ENCODE assay signal across 13 mouse cellular contexts in the genomic region with DNA sequence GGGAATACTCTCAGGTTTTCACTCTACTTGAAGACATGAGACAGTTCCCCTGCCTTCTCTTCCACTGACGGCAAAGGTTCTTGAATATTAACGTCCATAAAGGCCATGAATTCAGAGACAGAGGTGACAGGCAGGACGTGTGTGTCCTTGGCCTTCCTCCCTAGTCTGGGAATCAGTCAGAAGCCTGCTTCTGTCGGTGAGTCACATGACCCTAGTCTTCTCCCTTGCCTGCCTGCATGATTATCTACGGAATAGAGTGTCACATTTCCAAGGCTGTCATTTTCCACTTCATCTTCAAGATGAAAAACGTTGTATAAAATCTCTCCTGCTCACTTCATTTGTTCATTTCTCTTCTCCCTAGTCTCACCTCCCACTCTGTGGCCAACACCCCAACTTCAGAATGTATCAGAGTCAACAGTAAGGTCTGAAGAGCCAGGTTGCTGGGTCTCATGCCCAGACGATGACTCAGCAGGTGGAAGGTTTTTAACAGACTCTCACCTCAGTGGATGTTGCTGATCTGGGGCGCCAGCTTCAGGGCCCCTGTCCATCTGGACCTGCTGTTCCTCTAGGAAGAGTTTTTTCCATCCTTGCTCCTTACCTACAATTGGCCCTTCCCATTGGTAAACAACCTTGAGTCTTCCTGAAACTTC. TPM values are rescaled to one million over a fixed set of nuclear protein-coding genes. Genes with fewer than 3 reads are reported as not detected.
DNase-seq lines count a peak whose midpoint lies in the region; ATAC-seq and TF ChIP-seq lines count a peak whose summit lies in the region.
"Had no signal": no experiment of that assay in that cellular context is flagged by ENCODE, and none has a peak within 500 bp of the region (broad histone marks: within the 10 kb centered on the region; RNA-seq: fewer than 3 reads in every experiment).

No protein-coding gene starts in this region.

- peaks cover 16 to 26% of the 10 kb centered on the region in 2 experiments for H3K4me1 ChIP-seq in heart, embryonic 14.5 days (ENCODE audit: control insufficient read depth in 2 of 2, insufficient read depth in 2 of 2, low read length in 2 of 2)
- peaks cover 22 to 46% of the 10 kb centered on the region in 2 experiments for H3K4me1 ChIP-seq in MEL (ENCODE audit: control insufficient read depth in 1 of 2, insufficient read depth in 2 of 2, low read length in 2 of 2)
- H3K4me1 ChIP-seq in cerebellum, adult 2 months (ENCODE audit: control insufficient read depth, insufficient read depth, low read length) = peaks cover 7% of the 10 kb centered on the region
- no peaks in the 10 kb centered on the region for H3K4me1 ChIP-seq in intestine, postnatal 0 days (replicated peaks; ENCODE audit: control insufficient read depth, insufficient read depth, low read length)
- H3K4me1 ChIP-seq: embryonic facial prominence, embryonic 12.5 days; hindbrain, embryonic 15.5 days; neural tube, embryonic 15.5 days had no signal

- H3K27ac ChIP-seq in heart, embryonic 14.5 days (replicated peaks in 1 of 2; ENCODE audit: control insufficient read depth in 1 of 2, insufficient read depth in 1 of 2, low read depth in 2 of 2, low read length in 2 of 2) = peak overlapping the region; percentile 56 to 63; a peak in 3 of 4 replicates
- H3K27ac ChIP-seq in MEL (ENCODE audit: control insufficient read depth, low read depth, low read length) = peak overlapping the region; percentile 44
- H3K27ac ChIP-seq in cerebellum, adult 2 months (ENCODE audit: insufficient read depth, low read length) = no peak overlapping the region
- no peak overlapping the region for H3K27ac ChIP-seq in intestine, postnatal 0 days (ENCODE audit: low read depth, low read length)
- H3K27ac ChIP-seq: embryonic facial prominence, embryonic 12.5 days; hindbrain, embryonic 15.5 days; midbrain, embryonic 10.5 days; neural tube, embryonic 15.5 days had no signal

- H3K36me3 ChIP-seq in heart, embryonic 14.5 days (ENCODE audit: control insufficient read depth, insufficient read depth, low read length) = peaks cover 10% of the 10 kb centered on the region
- peaks cover 30 to 63% of the 10 kb centered on the region in 2 experiments for H3K36me3 ChIP-seq in MEL (ENCODE audit: control insufficient read depth in 1 of 2, insufficient read depth in 2 of 2, low read length in 2 of 2)
- H3K36me3 ChIP-seq in intestine, postnatal 0 days (ENCODE audit: control insufficient read depth, insufficient read depth) = peaks cover 55% of the 10 kb centered on the region
- H3K36me3 ChIP-seq: embryonic facial prominence, embryonic 12.5 days; hindbrain, embryonic 15.5 days; midbrain, embryonic 10.5 days; neural tube, embryonic 15.5 days had no signal

- H3K27me3 ChIP-seq in heart, embryonic 14.5 days (ENCODE audit: control insufficient read depth, insufficient read depth, low read length) = no peaks in the 10 kb centered on the region
- no peaks in the 10 kb centered on the region for H3K27me3 ChIP-seq in MEL (ENCODE audit: control insufficient read depth in 1 of 2, insufficient read depth in 2 of 2, low read length in 2 of 2)
- no peaks in the 10 kb centered on the region for H3K27me3 ChIP-seq in cerebellum, adult 2 months (ENCODE audit: control insufficient read depth, insufficient read depth, low read length)
- H3K27me3 ChIP-seq in intestine, postnatal 0 days (replicated peaks; ENCODE audit: control insufficient read depth, insufficient read depth, low read length) = no peaks in the 10 kb centered on the region
- H3K27me3 ChIP-seq: embryonic facial prominence, embryonic 12.5 days; hindbrain, embryonic 15.5 days; neural tube, embryonic 15.5 days had no signal

- DNase-seq in heart, adult 9 months (ENCODE audit: low spot score in 2 of 2) = no peak
- peak; percentile 21 for DNase-seq in MEL (ENCODE audit: low read depth, low spot score)
- peak; percentile 52 to 82 for DNase-seq in cerebellum, adult 2 months
- DNase-seq in spleen, adult 12 weeks (ENCODE audit: low spot score) = no peak
- DNase-seq: kidney, postnatal 36 days; thymus, postnatal 25 days had no signal

- H3K4me3 ChIP-seq in heart, embryonic 14.5 days (ENCODE audit: control insufficient read depth in 1 of 2, insufficient read depth in 1 of 2, low read depth in 1 of 2, low read length in 2 of 2) = no peak overlapping the region
- no peak overlapping the region for H3K4me3 ChIP-seq in MEL (ENCODE audit: control insufficient read depth in 1 of 2, insufficient read depth in 1 of 2, low read depth in 2 of 2, low read length in 2 of 2)
- no peak overlapping the region for H3K4me3 ChIP-seq in cerebellum, adult 2 months (replicated peaks; ENCODE audit: insufficient read depth, low read depth, low read length)
- H3K4me3 ChIP-seq in intestine, postnatal 0 days (ENCODE audit: low read depth, low read length) = no peak overlapping the region
- H3K4me3 ChIP-seq: embryonic facial prominence, embryonic 12.5 days; hindbrain, embryonic 15.5 days; midbrain, embryonic 10.5 days; neural tube, embryonic 15.5 days had no signal

- WGBS in heart, embryonic 14.5 days = 29% methylated on average over 8 of the region's 8 CpGs
- 22% methylated on average over 8 of the region's 8 CpGs for WGBS in cerebellum, adult 2 months
- 49% methylated on average over 8 of the region's 8 CpGs for WGBS in intestine, postnatal 0 days

- H3K79me2 ChIP-seq in MEL (ENCODE audit: control insufficient read depth, insufficient read depth, low read length, poor library complexity) = peaks cover 18% of the 10 kb centered on the region

- peak overlapping the region; percentile 23; the same call in 1 of the 2 replicates for H3K9ac ChIP-seq in heart, embryonic 14.5 days (ENCODE audit: low read length)
- no peak overlapping the region for H3K9ac ChIP-seq in MEL (ENCODE audit: control insufficient read depth, low read depth, low read length, poor library complexity, severe bottlenecking)
- no peak overlapping the region for H3K9ac ChIP-seq in intestine, postnatal 0 days (ENCODE audit: low read depth, low read length)
- H3K9ac ChIP-seq: embryonic facial prominence, embryonic 12.5 days; hindbrain, embryonic 15.5 days; neural tube, embryonic 15.5 days had no signal

- H3K9me3 ChIP-seq in heart, embryonic 14.5 days (ENCODE audit: control insufficient read depth, low read length) = no peaks in the 10 kb centered on the region
- H3K9me3 ChIP-seq in MEL (replicated peaks; ENCODE audit: insufficient read depth, low read length) = no peaks in the 10 kb centered on the region
- no peaks in the 10 kb centered on the region for H3K9me3 ChIP-seq in intestine, postnatal 0 days (ENCODE audit: control insufficient read depth)
- H3K9me3 ChIP-seq: embryonic facial prominence, embryonic 12.5 days; hindbrain, embryonic 15.5 days; midbrain, embryonic 10.5 days; neural tube, embryonic 15.5 days had no signal

- no peak for TF ChIP-seq EP300 in MEL (IDR thresholded peaks at IDR 0.05; ENCODE audit: low read depth in 1 of 2, low read length in 2 of 2)

- no peak for TF ChIP-seq RAD21 in MEL (IDR thresholded peaks at IDR 0.05; ENCODE audit: low read depth, low read length)

- H3K4me2 ChIP-seq in heart, embryonic 14.5 days (ENCODE audit: low read length) = no peak overlapping the region
- no peak overlapping the region for H3K4me2 ChIP-seq in intestine, postnatal 0 days (replicated peaks; ENCODE audit: low read depth)
- H3K4me2 ChIP-seq: embryonic facial prominence, embryonic 12.5 days; hindbrain, embryonic 15.5 days; neural tube, embryonic 15.5 days had no signal

- no peak for TF ChIP-seq CTCF in MEL (IDR thresholded peaks at IDR 0.05 in 2 of 3, conservative IDR thresholded peaks at IDR 0.05 in 1 of 3; ENCODE audit: control insufficient read depth in 1 of 3, insufficient read depth in 1 of 3, low read depth in 2 of 3, low read length in 3 of 3, poor library complexity in 1 of 3, severe bottlenecking in 1 of 3)
- no peak for TF ChIP-seq CTCF in cerebellum, adult 2 months (IDR thresholded peaks at IDR 0.05; ENCODE audit: borderline replicate concordance, insufficient read depth, low read depth, low read length)
- TF ChIP-seq CTCF in intestine, postnatal 0 days (IDR thresholded peaks at IDR 0.05; ENCODE audit: low read depth) = no peak

- ATAC-seq in heart, embryonic 14.5 days (ENCODE audit: insufficient number of reproducible peaks, insufficient read depth, low FRiP score, low read depth) = no peak
- ATAC-seq in intestine, postnatal 0 days = 0 out of 2 replicates have a peak, but pooled peaks have one; percentile 12
- no peak for ATAC-seq in granulocyte monocyte progenitor cell, adult 5-6 weeks (replicated peaks; ENCODE audit: poor library complexity, severe bottlenecking)

- TF ChIP-seq POLR2A in MEL (IDR thresholded peaks at IDR 0.05; ENCODE audit: control insufficient read depth in 1 of 2, insufficient read depth in 1 of 2, low read depth in 1 of 2, low read length in 2 of 2, poor library complexity in 1 of 2) = no peak
- no peak for TF ChIP-seq POLR2A in cerebellum, adult 2 months (IDR thresholded peaks at IDR 0.05; ENCODE audit: borderline replicate concordance, insufficient read depth, low read length)

TF ChIP-seq in MEL, 35 proteins besides CTCF, POLR2A, EP300 and RAD21:
- TF ChIP-seq USF1 (IDR thresholded peaks at IDR 0.05; ENCODE audit: low read depth, low read length) (peak; percentile 77), JUND (IDR thresholded peaks at IDR 0.05; ENCODE audit: low read depth, low read length) (no peak)
TF ChIP-seq in MEL: peak in this region for 1.

RNA-seq across cellular contexts. Expression of gene Dapp1, which starts 19.5 kb away (rescaled TPM):
- 21.3 and 22.8 TPM in 2 replicates for polyA plus RNA-seq in heart, embryonic 14.5 days (2014; fragmentation: Nextera tagmentation; extraction: Ambion mirVana)
- total RNA-seq in MEL (2012; rRNA removed) = 45.7 and 59.0 TPM in 2 replicates
- 10 to 100 TPM; 67.3 to 91.5 TPM for polyA plus RNA-seq in MEL (2012; ENCODE audit: insufficient read depth in 1 of 2, insufficient read length in 2 of 2, low read depth in 1 of 2, low replicate concordance in 2 of 2, missing spikeins in 1 of 2)
- polyA plus RNA-seq in cerebellum, adult 2 months (2012; rRNA removed) = 0.79 and 1.1 TPM in 2 replicates
- 70.6 and 71.2 TPM in 2 replicates for polyA plus RNA-seq in intestine, postnatal 0 days (2015; fragmentation: Nextera tagmentation; extraction: Ambion mirVana)
- 116 and 120 TPM in 2 replicates for total RNA-seq in granulocyte monocyte progenitor cell, adult 5-6 weeks (2014; fragmentation: Nextera tagmentation)
- total RNA-seq in granulocyte monocyte progenitor cell, adult 5-6 weeks (2017) = 125 and 126 TPM in 2 replicates

RNA-seq across cellular contexts. Expression of gene Lamtor3, which starts 43.6 kb away (rescaled TPM):
- 103 and 116 TPM in 2 replicates for polyA plus RNA-seq in heart, embryonic 14.5 days (2014; fragmentation: Nextera tagmentation; extraction: Ambion mirVana)
- total RNA-seq in MEL (2012; rRNA removed) = 73.3 and 77.5 TPM in 2 replicates
- polyA plus RNA-seq in MEL (2012; ENCODE audit: insufficient read depth in 1 of 2, insufficient read length in 2 of 2, low read depth in 1 of 2, low replicate concordance in 2 of 2, missing spikeins in 1 of 2) = 10 to 100 TPM in 1 of 2 experiments, not detected in 1; 88.3 TPM
- 92.8 and 95.0 TPM in 2 replicates for polyA plus RNA-seq in cerebellum, adult 2 months (2012; rRNA removed)
- 156 and 160 TPM in 2 replicates for polyA plus RNA-seq in intestine, postnatal 0 days (2015; fragmentation: Nextera tagmentation; extraction: Ambion mirVana)
- total RNA-seq in granulocyte monocyte progenitor cell, adult 5-6 weeks (2014; fragmentation: Nextera tagmentation) = 62.4 and 76.7 TPM in 2 replicates
- 69.4 and 87.9 TPM in 2 replicates for total RNA-seq in granulocyte monocyte progenitor cell, adult 5-6 weeks (2017)

Comparison
In these comparisons a context has a peak if more than half of its experiments do, and no peak if none do; other contexts are left out.
1. H3K27ac ChIP-seq: peak in heart, embryonic 14.5 days (2 of 2) and MEL (single experiment); none in cerebellum, adult 2 months (single experiment) and intestine, postnatal 0 days (single experiment).
2. DNase-seq: peak in MEL (single experiment) and cerebellum, adult 2 months (2 of 2); none in heart, adult 9 months (0 of 2) and spleen, adult 12 weeks (single experiment).
3. RNA of gene Dapp1, which starts 19.5 kb away (polyA plus RNA-seq): 67.3 to 91.5 TPM in MEL, 70.6 to 71.2 TPM in intestine, postnatal 0 days and 21.3 to 22.8 TPM in heart, embryonic 14.5 days; 0.79 to 1.1 TPM in cerebellum, adult 2 months; every median in the first group is over 10 times any median in the second.